Mouse (Mus musculus): ENCODE data around the gene Mapk6.

GRCm38 (mm10) chr9:75393251-75393650 is 16.6 kb downstream of the Mapk6 start:
- TF ChIP-seq USF1 (IDR thresholded peaks at IDR 0.05; ENCODE audit: low read depth) (no peak), MAX (IDR thresholded peaks at IDR 0.05; ENCODE audit: low read depth) (no peak), POLR2A (IDR thresholded peaks at IDR 0.05; ENCODE audit: insufficient read length, low read depth) (no peak), E2F4 (IDR thresholded peaks at IDR 0.05; ENCODE audit: insufficient read depth) (no peak), POLR2AphosphoS2 (IDR thresholded peaks at IDR 0.05; ENCODE audit: insufficient read length, low read depth) (no peak), SRF (IDR thresholded peaks at IDR 0.05; ENCODE audit: control insufficient read depth, insufficient read length, low read depth) (no peak), TCF12 (IDR thresholded peaks at IDR 0.05; ENCODE audit: insufficient read depth, poor library complexity, severe bottlenecking) (no peak), CEBPB (IDR thresholded peaks at IDR 0.05; ENCODE audit: insufficient read depth, poor library complexity, severe bottlenecking) (no peak)

All from myocyte (in vitro differentiated cells).